Mouse (Mus musculus) heart, embryonic 11.5 days (tissue): Measurements from ENCODE around the gene Cers6. TPM values are rescaled to one million over a fixed set of nuclear protein-coding genes. Genes with fewer than 3 reads are reported as not detected.

Experiments
- ATAC-seq: fragments of 200-750 bp; cut with Nextera tagmentation; replicated peaks from 2 replicates; pipeline ENCODE4 v1.8.0; 2017; ENCODE audit warnings: moderate library complexity; ENCODE audit not compliant: insufficient number of reproducible peaks, low FRiP score, low TSS enrichment
- H3K27ac ChIP-seq: fragments of 300-500 bp; sonication (generic); 2 replicates; pipeline ENCODE4 v1.5.1; 2014; ENCODE audit warnings: mild to moderate bottlenecking, low read depth, low read length
- H3K27me3 ChIP-seq: fragments of 300-500 bp; sonication (generic); 2 replicates; pipeline ENCODE4 v1.6.1; 2014; ENCODE audit warnings: mild to moderate bottlenecking, low read length, mixed read lengths; ENCODE audit not compliant: control insufficient read depth, insufficient read depth
- H3K36me3 ChIP-seq: fragments of 300-500 bp; sonication (generic); 2 replicates; pipeline ENCODE4 v1.6.1; 2014; ENCODE audit warnings: mild to moderate bottlenecking, low read length, moderate library complexity, mixed read lengths; ENCODE audit not compliant: control insufficient read depth, insufficient read depth
- H3K4me1 ChIP-seq: fragments of 300-500 bp; sonication (generic); 2 replicates; pipeline ENCODE4 v1.6.1; 2014; ENCODE audit warnings: low read length; ENCODE audit not compliant: control insufficient read depth, insufficient read depth
- H3K4me2 ChIP-seq: fragments of 300-500 bp; sonication (generic); 2 replicates; pipeline ENCODE4 v1.6.1; 2014; ENCODE audit warnings: mild to moderate bottlenecking, moderate library complexity
- H3K4me3 ChIP-seq: fragments of 300-500 bp; sonication (generic); 2 replicates; pipeline ENCODE4 v1.5.1; 2014; ENCODE audit warnings: low read depth, low read length
- H3K9ac ChIP-seq: fragments of 300-500 bp; sonication (generic); 2 replicates; pipeline ENCODE4 v1.6.1; 2014; ENCODE audit warnings: mild to moderate bottlenecking, low read depth, low read length, moderate library complexity
- H3K9me3 ChIP-seq: fragments of 300-500 bp; sonication (generic); replicated peaks from 2 replicates; pipeline ENCODE4 v1.6.1; 2016; ENCODE audit warnings: low read length; ENCODE audit not compliant: control insufficient read depth
- WGBS: fragments of 180-500 bp; shearing (Covaris S2); extraction: QIAGEN DNeasy Blood & Tissue Kit; methylation state at CpG from one replicate; pipeline ENCODE4 v1.1.7; 2014; ENCODE audit not compliant: insufficient replicate concordance; 5-methylcytosine and 5-hydroxymethylcytosine counted together
- polyA plus RNA-seq: library from polyadenylated mRNA; unstranded; fragments of >200 nt; fragmentation: Nextera tagmentation; extraction: Ambion mirVana; gene quantifications from 2 replicates; pipeline ENCODE4 v1.2.1, GENCODE M21; 2014

The Cers6 gene
- polyA plus RNA-seq, 1 experiment from 2014 or later = 31.6 TPM

- H3K36me3 ChIP-seq = 0 out of 2 replicates have a peak, but pooled peaks cover under 1% of the 10 kb centered on the region
- H3K4me1 ChIP-seq = peaks cover 7% of the 10 kb centered on the region
- H3K9ac ChIP-seq = no peak overlapping the region
- no peak overlapping the region for H3K4me3 ChIP-seq
- H3K4me2 ChIP-seq = no peak overlapping the region
- H3K27ac ChIP-seq = no peak overlapping the region
- H3K27me3 ChIP-seq = no peaks in the 10 kb centered on the region
- WGBS = 78% methylated on average over 6 of the region's 6 CpGs
- ATAC-seq = no peak
- H3K9me3 ChIP-seq = peaks cover under 1% of the 10 kb centered on the region; the same call in 1 of the 2 replicates
Observed at GRCm38 (mm10) chr2:68975286-68975685, 114.0 kb downstream of the Cers6 start.

GRCm38 (mm10) chr2:68975780-68976179 is 114.5 kb downstream of the Cers6 start:
- no peaks in the 10 kb centered on the region for H3K36me3 ChIP-seq
- no peak overlapping the region for H3K4me3 ChIP-seq
- H3K27me3 ChIP-seq = no peaks in the 10 kb centered on the region
- H3K4me2 ChIP-seq = no peak overlapping the region
- 69% methylated on average over 6 of the region's 6 CpGs for WGBS
- ATAC-seq = no peak
- no peak overlapping the region for H3K27ac ChIP-seq
- no peaks in the 10 kb centered on the region for H3K9me3 ChIP-seq
- H3K9ac ChIP-seq = no peak overlapping the region
- H3K4me1 ChIP-seq = peaks cover 7% of the 10 kb centered on the region

GRCm38 (mm10) chr2:68978244-68978643 is 117.0 kb downstream of the Cers6 start:
- 73% methylated on average over 9 of the region's 9 CpGs for WGBS
- Histone ChIP-seq H3K27me3 (no peaks in the 10 kb centered on the region), H3K9ac (no peak overlapping the region), H3K36me3 (no peaks in the 10 kb centered on the region), H3K27ac (no peak overlapping the region), H3K4me1 (peaks cover 13% of the 10 kb centered on the region), H3K4me2 (no peak overlapping the region), H3K9me3 (no peaks in the 10 kb centered on the region), H3K4me3 (no peak overlapping the region)
- no peak for ATAC-seq

- Histone ChIP-seq H3K27me3 (no peaks in the 10 kb centered on the region), H3K36me3 (no peaks in the 10 kb centered on the region), H3K4me2 (no peak overlapping the region), H3K4me1 (peaks cover 17% of the 10 kb centered on the region), H3K27ac (no peak overlapping the region), H3K9ac (no peak overlapping the region), H3K4me3 (no peak overlapping the region), H3K9me3 (no peaks in the 10 kb centered on the region)
- no peak for ATAC-seq
- WGBS = 39% methylated on average over 12 of the region's 12 CpGs
Observed at GRCm38 (mm10) chr2:68978660-68979604, 117.7 kb downstream of the Cers6 start.

- no peak overlapping the region for H3K4me3 ChIP-seq
- no peaks in the 10 kb centered on the region for H3K27me3 ChIP-seq
- no peak overlapping the region for H3K4me2 ChIP-seq
- WGBS = 88% methylated on average over 9 of the region's 9 CpGs
- H3K36me3 ChIP-seq = no peaks in the 10 kb centered on the region
- H3K9ac ChIP-seq = no peak overlapping the region
- no peaks in the 10 kb centered on the region for H3K9me3 ChIP-seq
- H3K4me1 ChIP-seq = peaks cover 17% of the 10 kb centered on the region
- H3K27ac ChIP-seq = no peak overlapping the region
- ATAC-seq = no peak
Observed at GRCm38 (mm10) chr2:68981302-68981701, 120.1 kb downstream of the Cers6 start.

- ATAC-seq = no peak
- Histone ChIP-seq H3K4me2 (no peak overlapping the region), H3K9ac (no peak overlapping the region), H3K9me3 (no peaks in the 10 kb centered on the region), H3K27me3 (no peaks in the 10 kb centered on the region), H3K4me1 (peaks cover 17% of the 10 kb centered on the region), H3K4me3 (no peak overlapping the region), H3K36me3 (no peaks in the 10 kb centered on the region), H3K27ac (no peak overlapping the region)
- whole genome bisulfite sequencing = 70% methylated on average over 11 of the region's 11 CpGs
Observed at GRCm38 (mm10) chr2:68981756-68982409, 120.6 kb downstream of the Cers6 start.

- H3K9me3 ChIP-seq = no peaks in the 10 kb centered on the region
- H3K36me3 ChIP-seq = no peaks in the 10 kb centered on the region
- ATAC-seq = no peak
- no peak overlapping the region for H3K9ac ChIP-seq
- WGBS = 78% methylated on average over 3 of the region's 3 CpGs
- no peak overlapping the region for H3K4me2 ChIP-seq
- H3K4me1 ChIP-seq = peaks cover 17% of the 10 kb centered on the region
- no peak overlapping the region for H3K4me3 ChIP-seq
- no peaks in the 10 kb centered on the region for H3K27me3 ChIP-seq
- H3K27ac ChIP-seq = no peak overlapping the region
Observed at GRCm38 (mm10) chr2:68982979-68983378, 121.7 kb downstream of the Cers6 start.

- no peak overlapping the region for H3K9ac ChIP-seq
- H3K36me3 ChIP-seq = no peaks in the 10 kb centered on the region
- H3K27ac ChIP-seq = no peak overlapping the region
- no peaks in the 10 kb centered on the region for H3K27me3 ChIP-seq
- ATAC-seq = no peak
- peaks cover 17% of the 10 kb centered on the region for H3K4me1 ChIP-seq
- no peaks in the 10 kb centered on the region for H3K9me3 ChIP-seq
- WGBS = 58% methylated on average over 3 of the region's 3 CpGs
- no peak overlapping the region for H3K4me2 ChIP-seq
- H3K4me3 ChIP-seq = no peak overlapping the region
Observed at GRCm38 (mm10) chr2:68983431-68983830, 122.2 kb downstream of the Cers6 start.
